Mouse (Mus musculus) hindbrain, embryonic 14.5 days (tissue): ENCODE results near the gene Kif18b. TPM values are rescaled to one million over a fixed set of nuclear protein-coding genes. Genes with fewer than 3 reads are reported as not detected.
A peak's percentile ranks its signal among the peaks of the same experiment; 100 is the strongest.

Source experiments
- ATAC-seq: fragments of 200-750 bp; cut with Nextera tagmentation; 2 replicates; pipeline ENCODE4 v1.8.0; 2017; ENCODE audit warnings: moderate number of reproducible peaks, mild to moderate bottlenecking, moderate TSS enrichment, moderate library complexity; ENCODE audit not compliant: low FRiP score
- DNase-seq: peaks from one replicate; pipeline ENCODE4 v3.0.0-alpha.2; 2015; ENCODE audit warnings: low spot score
- H3K27ac ChIP-seq: fragments of 300-500 bp; sonication (generic); 2 replicates; pipeline ENCODE4 v1.5.1; 2014; ENCODE audit warnings: mild to moderate bottlenecking, moderate library complexity
- H3K27me3 ChIP-seq: fragments of 300-500 bp; sonication (generic); 2 replicates; pipeline ENCODE4 v1.6.1; 2014; ENCODE audit warnings: mild to moderate bottlenecking, low read length, mixed read lengths; ENCODE audit not compliant: control insufficient read depth, insufficient read depth
- H3K36me3 ChIP-seq: fragments of 300-500 bp; sonication (generic); replicated peaks from 2 replicates; pipeline ENCODE4 v1.6.1; 2014; ENCODE audit not compliant: control insufficient read depth, insufficient read depth
- H3K4me1 ChIP-seq: fragments of 300-500 bp; sonication (generic); replicated peaks from 2 replicates; pipeline ENCODE4 v1.6.1; 2014; ENCODE audit warnings: antibody characterized with exemption, low read length, mixed read lengths; ENCODE audit not compliant: control insufficient read depth, insufficient read depth
- H3K4me2 ChIP-seq: fragments of 300-500 bp; sonication (generic); replicated peaks from 2 replicates; pipeline ENCODE4 v1.6.1; 2014; ENCODE audit warnings: mild to moderate bottlenecking, moderate library complexity
- H3K4me3 ChIP-seq: fragments of 300-500 bp; sonication (generic); replicated peaks from 2 replicates; pipeline ENCODE4 v1.5.1; 2014; ENCODE audit warnings: mild to moderate bottlenecking, low read length
- H3K9ac ChIP-seq: fragments of 300-500 bp; sonication (generic); 2 replicates; pipeline ENCODE4 v1.6.1; 2014
- H3K9me3 ChIP-seq: fragments of 300-500 bp; sonication (generic); 2 replicates; pipeline ENCODE4 v1.6.1; 2016; ENCODE audit warnings: low read length; ENCODE audit not compliant: control insufficient read depth
- WGBS: fragments of 180-500 bp; shearing (Covaris S2); extraction: QIAGEN DNeasy Blood & Tissue Kit; methylation state at CpG from one replicate; pipeline ENCODE4 v1.1.7; 2014; 5-methylcytosine and 5-hydroxymethylcytosine counted together
- polyA plus RNA-seq: library from polyadenylated mRNA; unstranded; fragments of >200 nt; fragmentation: Nextera tagmentation; extraction: Ambion mirVana; gene quantifications from 2 replicates; pipeline ENCODE4 v1.2.1, GENCODE M21; 2014

The Kif18b gene
- polyA plus RNA-seq, result 0.79 and 1.5 TPM in 2 replicates

DNA sequence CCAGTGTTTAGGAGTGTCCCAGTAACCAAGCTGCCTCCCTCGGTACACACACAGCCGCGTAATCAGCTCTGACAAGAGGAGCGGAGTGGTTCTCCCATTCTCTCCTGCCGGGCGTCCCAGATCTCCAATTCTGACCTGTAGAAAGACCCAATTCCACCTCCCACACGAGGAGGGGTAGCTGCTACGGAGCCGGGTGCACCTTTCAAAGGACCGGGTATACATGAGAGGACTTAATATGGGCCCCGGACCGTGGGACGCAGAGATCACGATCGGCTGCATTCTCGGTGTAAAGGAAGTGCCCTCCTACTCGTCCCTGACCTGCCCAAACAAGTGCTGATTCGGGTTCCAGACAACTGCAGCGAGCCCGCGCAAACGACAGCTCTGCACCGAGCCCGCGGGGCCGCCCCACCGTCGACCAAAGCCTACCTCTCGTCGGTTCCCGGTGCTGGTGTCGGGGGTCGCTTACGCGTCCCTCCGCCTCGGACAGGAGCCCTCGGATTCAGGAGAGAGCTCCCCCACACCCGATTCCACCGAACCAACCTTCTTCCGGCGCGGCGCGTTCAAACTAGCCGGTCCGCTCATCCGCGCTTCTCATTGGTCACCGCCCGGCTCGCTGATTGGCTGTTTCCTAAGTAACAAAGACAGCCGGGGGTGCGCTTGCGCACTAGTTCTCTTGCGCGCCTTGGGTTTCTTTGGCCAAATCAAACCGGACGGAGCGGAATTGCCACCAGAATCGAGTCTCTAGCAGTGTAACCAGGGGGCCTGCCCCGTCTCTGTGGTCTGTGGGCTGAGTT lies at the start of gene Kif18b:
Gene Kif18b, minus strand, starts transcription at position 568 of the 794 bp plus-strand sequence.
- Histone ChIP-seq H3K27me3 (no peaks in the 10 kb centered on the region), H3K4me1 (peaks cover 13% of the 10 kb centered on the region), H3K9me3 (no peaks in the 10 kb centered on the region), H3K9ac (peak within 1 kb of the TSS; percentile 53; the same call in 1 of the 2 replicates), H3K27ac (peak within 1 kb of the TSS; percentile 71), H3K4me3 (peak within 1 kb of the TSS; percentile 47), H3K36me3 (no peaks in the 10 kb centered on the region), H3K4me2 (peak within 1 kb of the TSS; percentile 75)
- peak; percentile 90 for ATAC-seq
- peak; percentile 95 for DNase-seq
- under 1% methylated on average over 62 of the region's 62 CpGs for WGBS

DNA sequence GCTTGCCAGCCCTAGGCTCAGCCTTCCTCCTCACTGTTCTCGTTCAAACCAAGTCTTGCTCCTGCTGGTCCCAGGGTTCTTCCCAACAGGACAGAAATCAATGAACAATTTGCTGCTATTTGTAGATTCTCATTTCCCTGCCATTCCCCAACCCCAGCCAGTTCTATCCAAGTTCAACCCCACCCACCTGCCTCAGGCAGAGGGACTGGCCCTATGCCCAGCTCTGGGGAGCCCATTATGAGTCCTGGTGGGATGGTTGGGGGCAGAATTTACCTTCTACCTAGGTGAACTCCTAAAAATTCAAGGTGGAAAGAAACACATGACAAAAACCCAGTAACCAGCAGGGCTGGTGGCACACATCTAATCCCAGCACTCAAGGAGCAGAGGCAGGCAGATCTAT lies 47.4 kb upstream of the Kif18b start:
- H3K4me1 ChIP-seq, result no peaks in the 10 kb centered on the region
- no peak overlapping the region for H3K9ac ChIP-seq
- DNase-seq (no peak), ATAC-seq (no peak)
- H3K4me2 ChIP-seq, result no peak overlapping the region
- 45% methylated on average over 1 of the region's 1 CpGs for WGBS
- H3K27ac ChIP-seq, result no peak overlapping the region
- no peaks in the 10 kb centered on the region for H3K9me3 ChIP-seq
- H3K4me3 ChIP-seq, result no peak overlapping the region
- no peaks in the 10 kb centered on the region for H3K36me3 ChIP-seq
- peaks cover 10% of the 10 kb centered on the region for H3K27me3 ChIP-seq

DNA sequence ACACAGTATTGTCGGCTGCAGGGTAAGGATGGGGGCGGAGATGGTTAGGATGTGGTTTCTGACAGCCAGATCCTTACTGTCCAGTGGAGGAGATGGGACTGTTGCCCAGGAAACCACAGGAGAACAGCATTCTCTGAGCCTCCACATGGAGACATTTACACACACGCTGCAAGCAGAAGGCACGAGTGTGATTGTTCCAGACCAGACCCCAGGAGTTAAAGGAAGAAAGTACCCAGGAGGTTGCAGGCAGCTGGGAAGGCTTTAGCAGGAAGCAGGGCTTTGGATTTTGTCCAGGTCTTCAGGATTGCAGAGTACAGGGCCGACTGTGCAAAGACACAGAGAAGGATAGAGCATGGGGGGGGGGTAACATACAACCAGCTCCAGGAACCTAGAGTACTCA lies 46.7 kb upstream of the Kif18b start:
- Histone ChIP-seq H3K27me3 (peaks cover 10% of the 10 kb centered on the region), H3K4me1 (no peaks in the 10 kb centered on the region), H3K9me3 (no peaks in the 10 kb centered on the region), H3K4me2 (no peak overlapping the region), H3K4me3 (no peak overlapping the region), H3K27ac (no peak overlapping the region), H3K36me3 (no peaks in the 10 kb centered on the region), H3K9ac (no peak overlapping the region)
- no peak for DNase-seq
- WGBS, result 38% methylated on average over 5 of the region's 5 CpGs
- no peak for ATAC-seq

DNA sequence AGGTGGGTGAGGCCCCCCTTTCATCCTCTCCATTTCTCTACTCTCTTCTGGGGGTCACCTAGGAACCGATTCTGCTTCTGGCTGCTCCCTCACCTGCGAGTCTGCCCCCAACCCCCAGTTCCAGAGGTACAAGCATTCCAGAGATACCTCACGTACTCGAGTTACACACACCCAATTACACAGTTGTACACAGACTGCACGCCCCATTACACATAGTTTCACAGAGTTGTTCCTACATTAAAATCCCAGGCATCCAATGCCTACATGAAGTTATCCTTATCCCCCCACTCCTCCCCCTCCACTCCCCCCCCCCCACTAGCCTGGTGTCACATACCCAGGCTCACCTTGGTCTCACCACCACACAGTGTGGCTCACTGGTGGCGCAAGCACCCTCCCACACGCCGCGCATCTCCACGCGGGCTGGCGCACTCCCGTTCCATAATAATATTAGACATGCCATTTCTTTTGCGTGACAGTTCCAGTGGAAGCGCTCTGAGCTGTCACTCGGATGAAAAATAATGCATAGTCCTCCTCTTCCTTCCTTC lies 39.7 kb upstream of the Kif18b start:
- Histone ChIP-seq H3K9ac (no peak overlapping the region), H3K9me3 (no peaks in the 10 kb centered on the region), H3K36me3 (no peaks in the 10 kb centered on the region), H3K4me3 (no peak overlapping the region), H3K4me2 (no peak overlapping the region; the same call in 1 of the 2 replicates), H3K27ac (peak overlapping the region; percentile 86; the same call in 1 of the 2 replicates), H3K27me3 (peaks cover 7% of the 10 kb centered on the region), H3K4me1 (peaks cover 21% of the 10 kb centered on the region)
- ATAC-seq, result peak; percentile 34; the same call in 1 of the 2 replicates
- no peak for DNase-seq
- WGBS, result 62% methylated on average over 16 of the region's 16 CpGs

DNA sequence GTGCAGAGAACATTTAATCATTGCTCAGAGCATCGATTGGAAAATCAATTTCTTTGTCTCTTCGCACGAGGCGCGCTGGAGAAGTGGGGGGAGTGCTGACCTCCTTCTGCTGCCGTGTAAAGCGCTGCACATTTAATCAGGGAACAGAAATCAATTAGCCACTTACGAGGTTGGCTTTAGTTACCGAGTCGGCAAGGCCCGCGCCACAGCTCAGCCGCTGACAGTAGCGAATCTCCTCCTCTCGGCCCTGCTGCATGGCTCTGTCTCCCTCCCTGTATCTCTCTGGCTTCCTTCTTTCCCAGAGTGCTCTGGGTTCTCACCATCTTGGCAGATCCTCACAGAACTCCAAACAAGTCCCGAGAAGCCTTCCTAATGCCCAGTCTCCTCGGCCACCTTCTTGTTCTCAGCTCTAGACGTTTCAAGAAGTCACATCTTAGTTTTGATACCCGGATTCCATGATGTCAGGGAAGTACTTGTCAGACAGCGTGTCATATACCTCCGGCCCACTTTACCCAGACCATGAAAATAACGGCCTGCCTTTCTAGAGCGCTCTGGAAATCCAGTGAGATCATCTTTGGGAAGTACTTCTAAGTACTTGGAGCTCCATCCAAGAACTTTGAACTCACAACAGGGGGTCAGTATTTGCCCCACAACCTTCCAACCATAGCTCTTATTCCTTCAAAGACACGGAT lies 39.1 kb upstream of the Kif18b start:
- Histone ChIP-seq H3K4me3 (no peak overlapping the region; the same call in 1 of the 2 replicates), H3K9ac (peak overlapping the region; percentile 56), H3K36me3 (no peaks in the 10 kb centered on the region), H3K9me3 (no peaks in the 10 kb centered on the region), H3K4me1 (peaks cover 21% of the 10 kb centered on the region), H3K27me3 (peaks cover 7% of the 10 kb centered on the region), H3K4me2 (peak overlapping the region; percentile 45), H3K27ac (peak overlapping the region; percentile 86)
- peak; percentile 39; the same call in 1 of the 2 replicates for ATAC-seq
- peak; percentile 71 for DNase-seq
- 19% methylated on average over 24 of the region's 24 CpGs for WGBS

DNA sequence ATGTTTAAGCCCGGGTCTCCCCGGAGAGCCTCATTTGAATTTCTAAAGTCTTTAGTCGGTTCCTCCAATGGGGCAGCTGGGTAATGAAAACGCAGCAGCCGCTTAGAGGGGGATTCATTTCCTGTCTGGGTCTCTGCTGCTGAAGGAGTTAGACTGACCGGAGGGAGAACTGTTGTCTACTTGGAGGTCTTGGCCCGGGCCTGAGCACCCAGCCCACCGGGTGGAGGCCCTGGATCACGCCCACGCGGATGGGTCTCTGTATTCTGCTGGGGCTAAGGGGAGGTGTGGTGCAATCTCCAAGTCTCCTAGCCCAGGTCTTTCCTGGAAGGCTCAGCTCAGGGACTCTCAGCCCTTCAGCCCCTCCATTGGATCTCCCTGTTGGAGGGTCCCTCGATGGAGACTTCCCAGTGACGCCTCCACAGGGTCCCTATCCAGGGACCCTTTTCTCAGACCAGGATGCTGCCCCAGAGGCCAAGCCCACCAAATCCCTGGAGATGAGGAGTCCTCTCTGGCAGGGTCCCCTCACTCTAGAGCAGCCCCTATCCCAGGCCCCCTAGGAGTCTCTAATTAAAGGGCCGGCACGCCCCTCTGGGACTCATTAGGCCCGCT lies 38.4 kb upstream of the Kif18b start:
- H3K27me3 ChIP-seq, result peaks cover 7% of the 10 kb centered on the region
- no peaks in the 10 kb centered on the region for H3K36me3 ChIP-seq
- ATAC-seq (peak; percentile 54; the same call in 1 of the 2 replicates), DNase-seq (peak; percentile 65)
- H3K4me2 ChIP-seq, result peak overlapping the region; percentile 45
- H3K9ac ChIP-seq, result peak overlapping the region; percentile 56
- under 1% methylated on average over 16 of the region's 16 CpGs for WGBS
- H3K27ac ChIP-seq, result peak overlapping the region; percentile 86
- H3K9me3 ChIP-seq, result no peaks in the 10 kb centered on the region
- peaks cover 21% of the 10 kb centered on the region for H3K4me1 ChIP-seq
- H3K4me3 ChIP-seq, result peak overlapping the region; percentile 4

DNA sequence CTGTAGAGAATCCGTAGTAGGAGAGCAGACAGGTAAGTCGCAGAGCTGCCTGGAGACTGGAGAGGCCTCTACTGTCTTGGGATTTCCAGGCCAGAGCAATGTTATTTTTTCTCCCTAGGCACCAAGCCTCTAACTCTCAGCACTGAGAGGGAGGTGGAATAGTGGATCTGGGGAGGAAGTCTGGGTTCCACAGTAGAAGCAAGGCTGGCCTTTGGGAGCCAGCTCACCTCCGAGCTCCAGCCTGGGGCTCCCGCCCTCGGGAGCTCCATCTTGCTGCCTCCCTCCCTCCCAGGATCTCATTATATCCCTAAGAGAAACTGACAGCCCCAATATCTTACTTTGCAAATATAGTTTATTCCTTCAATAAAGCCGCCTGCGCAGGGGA lies 37.9 kb upstream of the Kif18b start:
- Histone ChIP-seq H3K36me3 (no peaks in the 10 kb centered on the region), H3K4me1 (peaks cover 21% of the 10 kb centered on the region), H3K4me3 (no peak overlapping the region; the same call in 1 of the 2 replicates), H3K27me3 (peaks cover 5% of the 10 kb centered on the region), H3K9me3 (no peaks in the 10 kb centered on the region), H3K27ac (peak overlapping the region; percentile 86), H3K4me2 (peak overlapping the region; percentile 45), H3K9ac (peak overlapping the region; percentile 56; the same call in 1 of the 2 replicates)
- WGBS, result 20% methylated on average over 7 of the region's 7 CpGs
- ATAC-seq (no peak), DNase-seq (no peak)

DNA sequence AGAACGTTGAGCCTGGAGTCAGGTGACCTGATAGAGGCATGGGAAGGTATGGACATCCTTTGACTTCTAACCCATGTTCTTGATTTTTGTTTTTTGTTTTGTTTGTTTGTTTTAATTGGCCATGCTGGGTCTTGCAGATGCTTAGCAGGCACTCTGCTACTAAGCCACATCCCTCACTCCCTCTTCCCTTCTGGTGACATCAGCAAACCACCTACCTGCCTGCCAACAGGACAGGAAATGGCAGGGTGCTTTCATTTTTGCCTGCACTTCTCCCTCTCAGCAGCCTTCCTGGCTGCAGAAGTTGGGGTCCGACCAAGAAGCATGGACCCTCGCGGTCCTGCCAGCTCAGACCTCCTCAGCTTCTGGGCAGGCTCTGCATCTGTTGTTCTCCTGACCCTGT lies 36.2 kb upstream of the Kif18b start:
- Histone ChIP-seq H3K9me3 (no peaks in the 10 kb centered on the region), H3K27me3 (0 out of 2 replicates have a peak, but pooled peaks cover 3% of the 10 kb centered on the region), H3K27ac (no peak overlapping the region), H3K4me2 (no peak overlapping the region), H3K4me3 (no peak overlapping the region), H3K9ac (no peak overlapping the region), H3K36me3 (no peaks in the 10 kb centered on the region), H3K4me1 (peaks cover 29% of the 10 kb centered on the region)
- no peak for ATAC-seq
- DNase-seq, result no peak
- 93% methylated on average over 4 of the region's 4 CpGs for WGBS

DNA sequence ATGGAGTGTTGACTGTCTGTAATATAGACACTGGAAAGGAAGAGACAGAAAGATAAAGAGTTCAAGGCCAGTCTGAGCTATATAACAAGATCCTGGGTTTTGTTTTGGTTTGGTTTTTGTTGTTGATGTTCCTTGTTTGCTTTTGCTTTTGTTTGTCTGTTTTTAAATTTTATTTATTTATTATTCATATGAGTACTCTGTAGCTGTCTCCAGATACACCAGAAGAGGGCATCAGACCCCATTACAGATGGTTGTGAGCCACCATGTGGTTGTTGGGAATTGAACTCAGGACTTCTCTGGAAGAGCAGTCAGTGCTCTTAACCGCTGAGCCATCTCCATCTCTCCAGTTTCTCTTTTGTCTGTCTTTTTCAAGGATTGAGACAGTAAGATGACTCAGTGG lies 33.9 kb upstream of the Kif18b start:
- Histone ChIP-seq H3K27me3 (0 out of 2 replicates have a peak, but pooled peaks cover 3% of the 10 kb centered on the region), H3K27ac (no peak overlapping the region), H3K36me3 (no peaks in the 10 kb centered on the region), H3K9me3 (no peaks in the 10 kb centered on the region), H3K9ac (no peak overlapping the region), H3K4me2 (no peak overlapping the region), H3K4me3 (no peak overlapping the region), H3K4me1 (peaks cover 26% of the 10 kb centered on the region)
- no peak for DNase-seq
- WGBS, result 85% methylated on average over 1 of the region's 1 CpGs
- no peak for ATAC-seq
